Mouse (Mus musculus) cerebellum, adult 2 months (tissue): Measurements from ENCODE around the gene Mettl8. TPM values are rescaled to one million over a fixed set of nuclear protein-coding genes. Genes with fewer than 3 reads are reported as not detected.

Source experiments
- DNase-seq, 2 experiments: peaks; one replicate each; pipeline ENCODE4 v3.0.0; 2021
- H3K27ac ChIP-seq: fragments of 200-500 bp; 2 replicates; pipeline ENCODE4 v1.5.1; 2012; ENCODE audit warnings: low read length, control low read depth, inconsistent platforms; ENCODE audit not compliant: insufficient read depth
- H3K27me3 ChIP-seq: fragments of 200-500 bp; 2 replicates; pipeline ENCODE4 v1.6.1; 2012; ENCODE audit warnings: inconsistent platforms, mild to moderate bottlenecking, low read length, moderate library complexity; ENCODE audit not compliant: control insufficient read depth, insufficient read depth
- H3K4me1 ChIP-seq: fragments of 200-500 bp; 2 replicates; pipeline ENCODE4 v1.6.1; 2011; ENCODE audit warnings: low read length; ENCODE audit not compliant: control insufficient read depth, insufficient read depth
- H3K4me3 ChIP-seq: fragments of 200-500 bp; replicated peaks from 2 replicates; pipeline ENCODE3; 2011; ENCODE audit warnings: mild to moderate bottlenecking, low read depth, low read length, control low read depth; ENCODE audit not compliant: insufficient read depth
- CTCF ChIP-seq: fragments of 200-500 bp; IDR thresholded peaks from 2 replicates; pipeline ENCODE4 v1.5.1; 2011; ENCODE audit warnings: low read depth, mild to moderate bottlenecking, control low read depth, low read length, moderate library complexity, borderline replicate concordance; ENCODE audit not compliant: insufficient read depth
- POLR2A ChIP-seq: fragments of 200-500 bp; IDR thresholded peaks from 2 replicates; pipeline ENCODE4 v1.6.1; 2011; ENCODE audit warnings: low read length, control low read depth, borderline replicate concordance; ENCODE audit not compliant: insufficient read depth
- WGBS: fragments of 180-500 bp; shearing (Covaris S2); methylation state at CpG from one replicate; pipeline ENCODE4 v1.1.7; 2018; 5-methylcytosine and 5-hydroxymethylcytosine counted together
- polyA plus RNA-seq: library from polyadenylated mRNA; depleted of rRNA; stranded (reverse); fragments of >200 nt; gene quantifications from 2 replicates; pipeline ENCODE4 v1.2.3, GENCODE M21; 2012

Gene Mettl8
- polyA plus RNA-seq, 1 experiment: 14.6 TPM

- Histone ChIP-seq H3K4me1 (peaks cover 11% of the 10 kb centered on the region), H3K4me3 (no peak overlapping the region), H3K27ac (no peak overlapping the region), H3K27me3 (no peaks in the 10 kb centered on the region)
- TF ChIP-seq CTCF: no peak
- no peak for TF ChIP-seq POLR2A
- DNase-seq: no peak
- 83% methylated on average over 3 of the region's 3 CpGs for WGBS
These were observed 61.6 kb downstream of the Mettl8 start for GRCm38 (mm10) chr2:70993740-70994139.

- H3K27me3 ChIP-seq: no peaks in the 10 kb centered on the region
- H3K4me1 ChIP-seq: peaks cover 11% of the 10 kb centered on the region
- TF ChIP-seq CTCF: no peak
- TF ChIP-seq POLR2A: no peak
- no peak overlapping the region for H3K4me3 ChIP-seq
- peak; percentile 20 to 34 for DNase-seq
- 58% methylated on average over 2 of the region's 2 CpGs for WGBS
- H3K27ac ChIP-seq: no peak overlapping the region
These were observed 62.7 kb downstream of the Mettl8 start for GRCm38 (mm10) chr2:70992715-70993114.

GRCm38 (mm10) chr2:70990196-70990595 lies 65.2 kb downstream of the Mettl8 start:
- no peak overlapping the region for H3K4me3 ChIP-seq
- peaks cover 4% of the 10 kb centered on the region; the same call in 1 of the 2 replicates for H3K4me1 ChIP-seq
- 79% methylated on average over 4 of the region's 4 CpGs for WGBS
- no peak overlapping the region for H3K27ac ChIP-seq
- no peak for TF ChIP-seq CTCF
- TF ChIP-seq POLR2A: no peak
- no peak for DNase-seq
- H3K27me3 ChIP-seq: no peaks in the 10 kb centered on the region

- no peak for TF ChIP-seq POLR2A
- no peak for TF ChIP-seq CTCF
- DNase-seq: no peak
These were observed 65.9 kb downstream of the Mettl8 start for GRCm38 (mm10) chr2:70989201-70990191.

GRCm38 (mm10) chr2:70978271-70978670 lies 77.1 kb downstream of the Mettl8 start:
- H3K4me3 ChIP-seq: no peak overlapping the region
- H3K27me3 ChIP-seq: no peaks in the 10 kb centered on the region
- no peak for TF ChIP-seq POLR2A
- TF ChIP-seq CTCF: no peak
- DNase-seq: no peak
- H3K4me1 ChIP-seq: no peaks in the 10 kb centered on the region
- WGBS: 76% methylated on average over 5 of the region's 5 CpGs
- no peak overlapping the region for H3K27ac ChIP-seq

More at GRCm38 (mm10) chr2:70989201-70990191, 65.9 kb downstream of the Mettl8 start:
- no peak overlapping the region for H3K27ac ChIP-seq
- H3K4me3 ChIP-seq: no peak overlapping the region
- H3K4me1 ChIP-seq: peaks cover 4% of the 10 kb centered on the region; the same call in 1 of the 2 replicates
- 81% methylated on average over 17 of the region's 17 CpGs for WGBS
- no peaks in the 10 kb centered on the region for H3K27me3 ChIP-seq

- DNase-seq: no peak
- H3K4me1 ChIP-seq: no peaks in the 10 kb centered on the region
- no peak for TF ChIP-seq CTCF
- no peak for TF ChIP-seq POLR2A
- no peak overlapping the region for H3K4me3 ChIP-seq
- 92% methylated on average over 6 of the region's 6 CpGs for WGBS
- no peak overlapping the region for H3K27ac ChIP-seq
- no peaks in the 10 kb centered on the region for H3K27me3 ChIP-seq
These were observed 80.6 kb downstream of the Mettl8 start for GRCm38 (mm10) chr2:70974769-70975168.

- H3K27me3 ChIP-seq: no peaks in the 10 kb centered on the region
- no peak for DNase-seq
- no peak overlapping the region for H3K4me3 ChIP-seq
- no peak overlapping the region for H3K27ac ChIP-seq
- no peaks in the 10 kb centered on the region for H3K4me1 ChIP-seq
- WGBS: 80% methylated on average over 16 of the region's 16 CpGs
- TF ChIP-seq CTCF (no peak), POLR2A (no peak)
These were observed 82.4 kb downstream of the Mettl8 start for GRCm38 (mm10) chr2:70972795-70973518.

GRCm38 (mm10) chr2:70970158-70970741 lies 85.1 kb downstream of the Mettl8 start:
- Histone ChIP-seq H3K4me1 (no peaks in the 10 kb centered on the region), H3K27me3 (no peaks in the 10 kb centered on the region), H3K27ac (no peak overlapping the region), H3K4me3 (no peak overlapping the region)
- TF ChIP-seq POLR2A (no peak), CTCF (no peak)
- no peak for DNase-seq
- WGBS: 49% methylated on average over 7 of the region's 7 CpGs
